Mouse (Mus musculus) ES-Bruce4 (cell line): ENCODE results near the gene Gm3127. TPM values are rescaled to one million over a fixed set of nuclear protein-coding genes. Genes with fewer than 3 reads are reported as not detected.
"Not testable (repeated sequence)": the region's sequence is repeated elsewhere in the genome, so short reads cannot be mapped to it uniquely, and the experiment has no call there.

Experiments
- H3K27ac ChIP-seq: 2 replicates; pipeline ENCODE4 v1.5.1; 2012; ENCODE audit warnings: low read length, inconsistent platforms; ENCODE audit not compliant: insufficient read depth
- H3K27me3 ChIP-seq: 2 replicates; pipeline ENCODE4 v1.6.1; 2012; ENCODE audit warnings: mild to moderate bottlenecking, low read length, inconsistent platforms; ENCODE audit not compliant: control insufficient read depth, poor library complexity, insufficient read depth, severe bottlenecking
- H3K36me3 ChIP-seq: 2 replicates; pipeline ENCODE4 v1.6.1; 2012; ENCODE audit warnings: inconsistent platforms, mild to moderate bottlenecking, low read length, moderate library complexity; ENCODE audit not compliant: control insufficient read depth, poor library complexity, insufficient read depth, severe bottlenecking
- H3K4me1 ChIP-seq: one replicate; pipeline ENCODE4 v1.8.1; 2011; ENCODE audit warnings: low read length; ENCODE audit not compliant: control insufficient read depth, insufficient read depth
- H3K4me3 ChIP-seq: 2 replicates; pipeline ENCODE4 v1.5.1; 2011; ENCODE audit warnings: low read depth, mild to moderate bottlenecking, low read length
- H3K9ac ChIP-seq: 2 replicates; pipeline ENCODE4 v1.6.1; 2012; ENCODE audit warnings: low read depth, mild to moderate bottlenecking, inconsistent platforms; ENCODE audit not compliant: poor library complexity, severe bottlenecking
- H3K9me3 ChIP-seq: replicated peaks from 2 replicates; pipeline ENCODE4 v1.6.1; 2012; ENCODE audit warnings: mild to moderate bottlenecking, low read length, inconsistent platforms; ENCODE audit not compliant: control insufficient read depth, poor library complexity, insufficient read depth, severe bottlenecking
- CTCF ChIP-seq: IDR thresholded peaks from one replicate; pipeline ENCODE4 v1.8.1; 2011; ENCODE audit warnings: low read depth, low read length
- polyA plus RNA-seq: library from polyadenylated mRNA; stranded (reverse); fragments of >200 nt; gene quantifications from 2 replicates; pipeline ENCODE4 v1.2.4, GENCODE M21; 2011; ENCODE audit warnings: low read depth; ENCODE audit not compliant: missing spikeins, insufficient read depth, insufficient read length

Gm3127 gene
- polyA plus RNA-seq, result not detected in 2 replicates

- H3K36me3 ChIP-seq, H3K9me3 ChIP-seq, H3K9ac ChIP-seq, H3K4me1 ChIP-seq, H3K27me3 ChIP-seq, H3K4me3 ChIP-seq, H3K27ac ChIP-seq: not testable (repeated sequence)
Observed at GRCm38 (mm10) chr14:4164730-4165129, at the start of gene Gm3127. Gene Gm3127, plus strand, starts transcription at chr14:4165030.

- H3K4me1 ChIP-seq, H3K27ac ChIP-seq, H3K4me3 ChIP-seq, H3K9me3 ChIP-seq, H3K9ac ChIP-seq, H3K27me3 ChIP-seq, H3K36me3 ChIP-seq: not testable (repeated sequence)
Observed at GRCm38 (mm10) chr14:4141646-4142045, 23.2 kb upstream of the Gm3127 start.

GRCm38 (mm10) chr14:4182030-4182429 lies 17.2 kb downstream of the Gm3127 start:
- H3K9ac ChIP-seq, H3K4me1 ChIP-seq, H3K9me3 ChIP-seq, H3K36me3 ChIP-seq, H3K27ac ChIP-seq, H3K27me3 ChIP-seq, H3K4me3 ChIP-seq: not testable (repeated sequence)

GRCm38 (mm10) chr14:4182491-4183210 lies 17.8 kb downstream of the Gm3127 start, which contains the start of gene Gm2974:
Gene Gm2974, plus strand, starts transcription at chr14:4182576.
- H3K27ac ChIP-seq, H3K9ac ChIP-seq: not testable (repeated sequence)

GRCm38 (mm10) chr14:4183375-4183774 lies 18.5 kb downstream of the Gm3127 start:
- H3K36me3 ChIP-seq, H3K27ac ChIP-seq, H3K9ac ChIP-seq, H3K27me3 ChIP-seq, H3K4me3 ChIP-seq, H3K9me3 ChIP-seq, H3K4me1 ChIP-seq: not testable (repeated sequence)
- peak; percentile 9 for TF ChIP-seq CTCF

More at GRCm38 (mm10) chr14:4182491-4183210, 17.8 kb downstream of the Gm3127 start, which contains the start of gene Gm2974:
- H3K4me1 ChIP-seq, H3K9me3 ChIP-seq, H3K27me3 ChIP-seq, H3K36me3 ChIP-seq: not testable (repeated sequence)
- H3K4me3 ChIP-seq, result peak within 1 kb of the TSS; percentile 60

Other genes starting within 250 kb of the Gm3127 start
- not detected in 2 replicates for gene Gm3029, start 233.3 kb upstream of the Gm3127 start, polyA plus RNA-seq
- 0.69 TPM in 1 of 2 replicates, not detected in the other for gene Gm3095, start 201.5 kb upstream of the Gm3127 start, polyA plus RNA-seq
- gene Gm3099, start 166.6 kb upstream of the Gm3127 start, polyA plus RNA-seq, result not detected in 2 replicates
- gene Gm5796, start 141.1 kb upstream of the Gm3127 start, polyA plus RNA-seq, result not detected in 2 replicates
- not detected in 2 replicates for gene Gm3115, start 80.9 kb upstream of the Gm3127 start, polyA plus RNA-seq
- not detected in 2 replicates for gene Gm8108, start 54.5 kb upstream of the Gm3127 start, polyA plus RNA-seq
- not detected in 2 replicates for gene Gm2974, start 17.5 kb downstream of the Gm3127 start, polyA plus RNA-seq
- gene Gm3138, start 84.6 kb downstream of the Gm3127 start, polyA plus RNA-seq, result not detected in 2 replicates
- gene Gm3149, start 152.3 kb downstream of the Gm3127 start, polyA plus RNA-seq, result not detected in 2 replicates
- not detected in 2 replicates for gene 2610042L04Rik, start 169.7 kb downstream of the Gm3127 start, polyA plus RNA-seq
- gene Gm3159, start 232.5 kb downstream of the Gm3127 start, polyA plus RNA-seq, result not detected in 2 replicates